Comparison of ENCODE assay signal across 31 mouse cellular contexts in the genomic region with DNA sequence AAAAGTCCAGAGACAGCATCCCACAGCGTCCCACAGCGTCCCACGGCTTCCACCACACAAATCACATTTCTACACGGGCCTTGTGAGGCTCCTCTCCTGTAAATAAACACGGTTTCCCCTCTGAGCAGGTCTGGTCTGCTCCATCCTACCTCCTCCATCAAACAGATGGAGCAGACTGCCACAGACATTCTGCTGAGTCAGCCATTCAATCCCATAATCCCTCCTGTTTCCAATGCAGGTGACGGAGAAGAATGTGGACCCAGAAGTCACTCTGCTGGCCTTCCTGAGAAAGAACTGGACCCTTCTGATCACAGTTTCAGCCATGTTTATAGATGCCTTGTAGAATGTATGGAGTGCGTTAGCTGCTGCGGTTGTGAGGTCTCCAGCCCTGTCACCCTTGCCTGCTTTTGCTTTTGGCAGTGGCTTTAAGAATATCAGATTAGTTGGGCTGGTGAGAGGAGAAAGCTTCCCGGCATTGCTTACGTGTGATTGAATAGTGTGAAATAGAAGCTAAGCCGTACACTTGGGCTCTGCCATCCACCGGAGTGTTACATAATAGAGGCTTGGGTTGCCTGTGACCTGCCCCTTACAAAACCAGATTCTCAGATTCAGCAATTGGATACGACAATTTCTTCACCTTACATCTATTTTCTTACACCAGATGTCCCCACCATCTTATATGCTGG. TPM values are rescaled to one million over a fixed set of nuclear protein-coding genes. Genes with fewer than 3 reads are reported as not detected.
DNase-seq lines count a peak whose midpoint lies in the region; ATAC-seq and TF ChIP-seq lines count a peak whose summit lies in the region.
"Had no signal": no experiment of that assay in that cellular context is flagged by ENCODE, and none has a peak within 500 bp of the region (broad histone marks: within the 10 kb centered on the region; RNA-seq: fewer than 3 reads in every experiment).

No protein-coding gene starts in this region.

- no peak for TF ChIP-seq RAD21 in CH12.LX (IDR thresholded peaks at IDR 0.05; ENCODE audit: low read depth, low read length)

- TF ChIP-seq CTCF in CH12.LX (conservative IDR thresholded peaks at IDR 0.05 in 1 of 2, IDR thresholded peaks at IDR 0.05 in 1 of 2; ENCODE audit: low read depth in 2 of 2, low read length in 2 of 2) = no peak

- intact Hi-C loops in heart, postnatal 10 days (cut with DNase I) = no loop called here

- no peak overlapping the region for H3K4me2 ChIP-seq in forebrain, embryonic 14.5 days (ENCODE audit: low read length)
- H3K4me2 ChIP-seq in CH12.LX (ENCODE audit: insufficient read depth, low read depth, poor library complexity, severe bottlenecking) = no peak overlapping the region
- peak overlapping the region; percentile 12; the same call in 1 of the 2 replicates for H3K4me2 ChIP-seq in forebrain, embryonic 16.5 days (ENCODE audit: low read length)
- H3K4me2 ChIP-seq: hindbrain, embryonic 13.5 days; liver, embryonic 15.5 days; lung, embryonic 15.5 days; neural tube, embryonic 12.5 days; stomach, embryonic 15.5 days had no signal

- H3K4me3 ChIP-seq in forebrain, embryonic 14.5 days (ENCODE audit: low read depth, low read length) = no peak overlapping the region
- H3K4me3 ChIP-seq in forebrain, embryonic 10.5 days = no peak overlapping the region
- H3K4me3 ChIP-seq in CH12.LX (replicated peaks in 1 of 3; ENCODE audit: low read depth in 2 of 3, low read length in 2 of 3, poor library complexity in 1 of 3) = no peak overlapping the region
- no peak overlapping the region for H3K4me3 ChIP-seq in forebrain, embryonic 16.5 days (replicated peaks; ENCODE audit: low read length)
- H3K4me3 ChIP-seq: hindbrain, embryonic 13.5 days; limb, embryonic 10.5 days; liver, embryonic 15.5 days; lung, embryonic 15.5 days; neural tube, embryonic 12.5 days; stomach, embryonic 15.5 days had no signal

- no peak overlapping the region for H3K27ac ChIP-seq in forebrain, embryonic 14.5 days (ENCODE audit: low read depth, low read length)
- H3K27ac ChIP-seq in forebrain, embryonic 10.5 days = no peak overlapping the region
- H3K27ac ChIP-seq in CH12.LX (ENCODE audit: insufficient read depth, low read depth) = no peak overlapping the region
- peak overlapping the region; percentile 45 for H3K27ac ChIP-seq in forebrain, embryonic 16.5 days (ENCODE audit: low read length)
- H3K27ac ChIP-seq: hindbrain, embryonic 13.5 days; limb, embryonic 10.5 days; liver, embryonic 15.5 days; lung, embryonic 15.5 days; neural tube, embryonic 12.5 days; stomach, embryonic 15.5 days had no signal

- DNase-seq in forebrain, embryonic 14.5 days (ENCODE audit: low spot score) = peak; percentile 38
- DNase-seq in forebrain, embryonic 10.5 days (ENCODE audit: extremely low spot score, low spot score) = no peak
- DNase-seq in CH12.LX (ENCODE audit: extremely low read depth) = no peak
- peak; percentile 36 for DNase-seq in adipocyte (ENCODE audit: low spot score)
- DNase-seq in heart, postnatal 10 days = no peak
- DNase-seq: adrenal gland, postnatal 25 days; cerebellum, adult 11 months; cerebellum, adult 9-11 months; heart, postnatal 36 days; kidney, adult 18-20 months; liver; lung, postnatal 4 days; midbrain, embryonic 14.5 days; retina, postnatal 1 day; right cerebral cortex, postnatal 4 days; thymus, postnatal 36 days had no signal

- H3K9me3 ChIP-seq in forebrain, embryonic 14.5 days (replicated peaks; ENCODE audit: control insufficient read depth, low read length) = no peaks in the 10 kb centered on the region
- no peaks in the 10 kb centered on the region for H3K9me3 ChIP-seq in forebrain, embryonic 10.5 days
- H3K9me3 ChIP-seq in CH12.LX (replicated peaks; ENCODE audit: low read length) = no peaks in the 10 kb centered on the region
- H3K9me3 ChIP-seq in forebrain, embryonic 16.5 days (ENCODE audit: control insufficient read depth, low read length) = no peaks in the 10 kb centered on the region
- H3K9me3 ChIP-seq: hindbrain, embryonic 13.5 days; limb, embryonic 10.5 days; liver, embryonic 15.5 days; lung, embryonic 15.5 days; neural tube, embryonic 12.5 days; stomach, embryonic 15.5 days had no signal

- TF ChIP-seq EP300 in CH12.LX (IDR thresholded peaks at IDR 0.05; ENCODE audit: low read length) = no peak

- H3K36me3 ChIP-seq in forebrain, embryonic 14.5 days (ENCODE audit: control insufficient read depth, insufficient read depth, low read length) = no peaks in the 10 kb centered on the region
- H3K36me3 ChIP-seq in forebrain, embryonic 10.5 days (replicated peaks) = no peaks in the 10 kb centered on the region
- no peaks in the 10 kb centered on the region for H3K36me3 ChIP-seq in CH12.LX (replicated peaks in 1 of 2; ENCODE audit: control insufficient read depth in 1 of 2, insufficient read depth in 1 of 2, low read length in 1 of 2)
- no peaks in the 10 kb centered on the region for H3K36me3 ChIP-seq in forebrain, embryonic 16.5 days (ENCODE audit: control insufficient read depth, insufficient read depth)
- H3K36me3 ChIP-seq: hindbrain, embryonic 13.5 days; limb, embryonic 10.5 days; liver, embryonic 15.5 days; lung, embryonic 15.5 days; neural tube, embryonic 12.5 days; stomach, embryonic 15.5 days had no signal

- ATAC-seq in forebrain, embryonic 14.5 days = peak; percentile 57; the same call in 1 of the 2 replicates
- ATAC-seq in forebrain, embryonic 16.5 days = peak; percentile 43
- ATAC-seq in monocyte, adult 5-6 weeks (replicated peaks; ENCODE audit: insufficient number of reproducible peaks, low FRiP score, low TSS enrichment, poor library complexity, severe bottlenecking) = no peak
- ATAC-seq: activated CD4-positive, CD25-positive, alpha-beta regulatory T cell, adult 4 months; inflammation-experienced regulatory T-cells, adult 6 months; Patski had no signal

- in situ Hi-C loops in CH12.LX (cut with MboI; ENCODE audit: low pct_ligation_motif_present, low pct_unique_long_range_greater_than_20kb, low sequenced_read_pairs) = loop anchor here (25.0 kb wide), 1 partner anchor 406 kb away; the partner anchor contains the start of gene Als2cr12

- no peaks in the 10 kb centered on the region for H3K27me3 ChIP-seq in forebrain, embryonic 14.5 days (replicated peaks; ENCODE audit: control insufficient read depth, insufficient read depth, low read length)
- no peaks in the 10 kb centered on the region for H3K27me3 ChIP-seq in forebrain, embryonic 10.5 days (ENCODE audit: poor library complexity, severe bottlenecking)
- H3K27me3 ChIP-seq in CH12.LX (replicated peaks) = peaks cover 2% of the 10 kb centered on the region
- H3K27me3 ChIP-seq in forebrain, embryonic 16.5 days (replicated peaks; ENCODE audit: control insufficient read depth, insufficient read depth, low read length) = no peaks in the 10 kb centered on the region
- H3K27me3 ChIP-seq: hindbrain, embryonic 13.5 days; liver, embryonic 15.5 days; lung, embryonic 15.5 days; neural tube, embryonic 12.5 days; Patski; stomach, embryonic 15.5 days had no signal

- H3K79me2 ChIP-seq in CH12.LX (replicated peaks; ENCODE audit: control insufficient read depth, extremely low read depth, insufficient read depth, poor library complexity, severe bottlenecking) = no peaks in the 10 kb centered on the region

- dilution Hi-C loops in CH12.LX (cut with MboI; ENCODE audit: extremely low pct_ligation_motif_present, extremely low pct_unique_long_range_greater_than_20kb, low sequenced_read_pairs) = no loop called here

- no peaks in the 10 kb centered on the region for H3K4me1 ChIP-seq in forebrain, embryonic 14.5 days (ENCODE audit: control insufficient read depth, insufficient read depth, low read length)
- peaks cover 21% of the 10 kb centered on the region for H3K4me1 ChIP-seq in forebrain, embryonic 10.5 days
- H3K4me1 ChIP-seq in CH12.LX (ENCODE audit: control insufficient read depth in 1 of 2, insufficient read depth in 2 of 2) = peaks cover 3 to 30% of the 10 kb centered on the region in 2 experiments; a peak in 3 of 4 replicates
- peaks cover 6% of the 10 kb centered on the region for H3K4me1 ChIP-seq in forebrain, embryonic 16.5 days (replicated peaks; ENCODE audit: control insufficient read depth, insufficient read depth, low read length)
- H3K4me1 ChIP-seq: liver, embryonic 15.5 days; lung, embryonic 15.5 days; neural tube, embryonic 12.5 days had no signal

- no peak for TF ChIP-seq POLR2A in CH12.LX (IDR thresholded peaks at IDR 0.05; ENCODE audit: low read depth, low read length)

- no peak overlapping the region for H3K9ac ChIP-seq in forebrain, embryonic 14.5 days (ENCODE audit: low read length)
- H3K9ac ChIP-seq in CH12.LX (ENCODE audit: insufficient read depth, low read depth) = no peak overlapping the region
- no peak overlapping the region for H3K9ac ChIP-seq in forebrain, embryonic 16.5 days (replicated peaks; ENCODE audit: low read depth, low read length)
- H3K9ac ChIP-seq: hindbrain, embryonic 13.5 days; liver, embryonic 15.5 days; lung, embryonic 15.5 days; neural tube, embryonic 12.5 days; stomach, embryonic 15.5 days had no signal

- WGBS in forebrain, embryonic 14.5 days = 72% methylated on average over 13 of the region's 13 CpGs
- WGBS in forebrain, embryonic 10.5 days = 83% methylated on average over 13 of the region's 13 CpGs
- WGBS in forebrain, embryonic 16.5 days = 58% methylated on average over 13 of the region's 13 CpGs

TF ChIP-seq in CH12.LX, 34 proteins besides CTCF, POLR2A, EP300 and RAD21:
- TF ChIP-seq MEF2A (IDR thresholded peaks at IDR 0.05; ENCODE audit: borderline replicate concordance, low read depth, low read length) (no peak), MAFK (IDR thresholded peaks at IDR 0.05; ENCODE audit: insufficient replicate concordance, low read length) (peak; percentile 90), PAX5 (IDR thresholded peaks at IDR 0.05; ENCODE audit: low read length) (no peak), MAX (IDR thresholded peaks at IDR 0.05; ENCODE audit: low read length) (no peak), HCFC1 (IDR thresholded peaks at IDR 0.05; ENCODE audit: low read depth, low read length) (no peak)

RNA-seq across cellular contexts. Expression of gene Aox2, which starts 3.0 kb away (rescaled TPM):
- polyA plus RNA-seq in forebrain, embryonic 14.5 days (2014; fragmentation: Nextera tagmentation; extraction: Ambion mirVana) = not detected in 2 replicates
- polyA plus RNA-seq in forebrain, embryonic 10.5 days (2016; fragmentation: Nextera tagmentation; extraction: Ambion mirVana) = 0.05 TPM in 1 of 2 replicates, not detected in the other
- total RNA-seq in CH12.LX (2012; rRNA removed) = not detected in 2 replicates
- total RNA-seq in CH12.LX (2014; rRNA removed) = not detected in 2 replicates
- polyA plus RNA-seq in CH12.LX (2012; ENCODE audit: insufficient read length, low read depth) = not detected in 2 replicates
- 0.05 TPM in 1 of 2 replicates, not detected in the other for polyA plus RNA-seq in forebrain, embryonic 16.5 days (2015; fragmentation: Nextera tagmentation; extraction: Ambion mirVana)
- total RNA-seq in monocyte, adult 5-6 weeks (2017) = 0.10 TPM in 1 of 3 replicates, not detected in the others
- under 1 TPM; 0.05 TPM for total RNA-seq in heart, postnatal 10 days (2021)
- total RNA-seq: heart, adult 8-10 months; heart, postnatal 36 days; layer of hippocampus, postnatal 25 days; megakaryocyte-erythroid progenitor cell, adult 5-6 weeks had no signal
- polyA plus RNA-seq: heart, embryonic 14.5 days; inflammation-experienced regulatory T-cells, adult 6 months; limb, embryonic 10.5 days; liver, embryonic 15.5 days; neural tube, embryonic 12.5 days had no signal

Comparison
In these comparisons a context has a peak if more than half of its experiments do, and no peak if none do; other contexts are left out.
1. DNase-seq: peak in forebrain, embryonic 14.5 days (single experiment) and adipocyte (single experiment); none in forebrain, embryonic 10.5 days (single experiment), CH12.LX (single experiment) and heart, postnatal 10 days (0 of 2).